Comparison of ENCODE assay signal across 21 mouse cellular contexts in the genomic region with DNA sequence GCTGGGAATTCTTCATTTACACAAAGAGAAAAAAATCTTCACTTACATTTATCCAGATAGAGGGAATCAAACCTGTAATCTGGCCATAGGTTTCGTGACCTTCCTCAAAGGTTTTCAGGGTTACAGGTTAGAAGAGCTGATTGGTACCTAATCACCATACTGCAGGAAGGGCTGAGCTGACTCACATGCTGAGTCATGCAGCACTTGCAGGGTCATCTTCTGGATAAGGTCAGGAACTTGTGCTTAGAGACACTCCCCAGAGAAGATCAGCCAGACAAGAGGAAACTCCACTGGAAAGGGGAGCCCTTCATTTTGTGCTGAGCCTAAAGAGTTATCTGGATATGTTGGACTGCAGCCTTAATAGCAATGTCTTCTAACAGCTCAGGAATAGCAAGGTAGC.
A peak's percentile ranks its signal among the peaks of the same experiment; 100 is the strongest.
DNase-seq lines count a peak whose midpoint lies in the region; TF ChIP-seq lines count a peak whose summit lies in the region.
"Had no signal": no experiment of that assay in that cellular context is flagged by ENCODE, and none has a peak within 500 bp of the region (broad histone marks: within the 10 kb centered on the region; RNA-seq: fewer than 3 reads in every experiment).

No protein-coding gene starts in this region.

- peak; percentile 18 for DNase-seq in heart, adult 11 months
- no peak for DNase-seq in heart, postnatal 36 days
- DNase-seq in R1 (ENCODE audit: low read depth, low spot score), result peak; percentile 21
- DNase-seq in adrenal gland, postnatal 10 days, result peak; percentile 40
- no peak for DNase-seq in midbrain, embryonic 10.5 days (ENCODE audit: low spot score)
- DNase-seq in cerebellum, postnatal 14 days, result no peak
- no peak for DNase-seq in thymus, adult 2 months
- DNase-seq in heart, adult 9 months (ENCODE audit: low spot score in 2 of 2), result no peak
- DNase-seq: cerebellum, adult 11 months; cerebellum, adult 8-10 months; cerebellum, postnatal 25 days; gastrocnemius, postnatal 36 days; heart, adult 18-20 months; heart, postnatal 14 days; kidney, adult 18-20 months had no signal

- intact Hi-C loops in heart, postnatal 36 days (cut with DNase I), result no loop called here

- no peaks in the 10 kb centered on the region for H3K9me3 ChIP-seq in midbrain, embryonic 10.5 days (replicated peaks)
- H3K9me3 ChIP-seq: embryonic facial prominence, embryonic 12.5 days; forebrain, embryonic 15.5 days; heart, embryonic 15.5 days; hindbrain, embryonic 10.5 days; intestine, embryonic 15.5 days had no signal

- no peak overlapping the region for H3K4me3 ChIP-seq in midbrain, embryonic 10.5 days
- no peak overlapping the region for H3K4me3 ChIP-seq in thymus, adult 2 months (ENCODE audit: control insufficient read depth, insufficient read depth, low read length)
- H3K4me3 ChIP-seq: embryonic facial prominence, embryonic 12.5 days; forebrain, embryonic 15.5 days; heart, embryonic 15.5 days; hindbrain, embryonic 10.5 days; intestine, embryonic 15.5 days had no signal

- H3K36me3 ChIP-seq in midbrain, embryonic 10.5 days, result no peaks in the 10 kb centered on the region
- no peaks in the 10 kb centered on the region for H3K36me3 ChIP-seq in thymus, adult 2 months (ENCODE audit: control insufficient read depth, insufficient read depth, low read length)
- H3K36me3 ChIP-seq: embryonic facial prominence, embryonic 12.5 days; forebrain, embryonic 15.5 days; heart, embryonic 15.5 days; hindbrain, embryonic 10.5 days; intestine, embryonic 15.5 days had no signal

- H3K4me1 ChIP-seq in midbrain, embryonic 10.5 days, result no peaks in the 10 kb centered on the region
- H3K4me1 ChIP-seq in thymus, adult 2 months (replicated peaks; ENCODE audit: control insufficient read depth, insufficient read depth, low read length), result no peaks in the 10 kb centered on the region
- H3K4me1 ChIP-seq: embryonic facial prominence, embryonic 12.5 days; forebrain, embryonic 15.5 days; hindbrain, embryonic 10.5 days; intestine, embryonic 15.5 days had no signal

- no peaks in the 10 kb centered on the region for H3K27me3 ChIP-seq in midbrain, embryonic 10.5 days (ENCODE audit: low read depth, poor library complexity, severe bottlenecking)
- no peaks in the 10 kb centered on the region for H3K27me3 ChIP-seq in thymus, adult 2 months (ENCODE audit: control insufficient read depth, insufficient read depth, low read length)
- H3K27me3 ChIP-seq: embryonic facial prominence, embryonic 12.5 days; forebrain, embryonic 15.5 days; heart, embryonic 15.5 days; intestine, embryonic 15.5 days had no signal

- no peak overlapping the region for H3K27ac ChIP-seq in midbrain, embryonic 10.5 days (replicated peaks)
- H3K27ac ChIP-seq in thymus, adult 2 months (ENCODE audit: control insufficient read depth, insufficient read depth, low read length), result no peak overlapping the region
- H3K27ac ChIP-seq: embryonic facial prominence, embryonic 12.5 days; forebrain, embryonic 15.5 days; heart, embryonic 15.5 days; hindbrain, embryonic 10.5 days; hindbrain, embryonic 14.5 days; intestine, embryonic 15.5 days had no signal

- 71% methylated on average over 1 of the region's 1 CpGs for WGBS in midbrain, embryonic 10.5 days
- WGBS in thymus, adult 2 months, result 79% methylated on average over 1 of the region's 1 CpGs

- no peak for TF ChIP-seq CTCF in thymus, adult 2 months (IDR thresholded peaks at IDR 0.05; ENCODE audit: borderline replicate concordance, control insufficient read depth, extremely low read depth, insufficient read depth, low read length, poor library complexity)

- no peak for TF ChIP-seq POLR2A in thymus, adult 2 months (IDR thresholded peaks at IDR 0.05; ENCODE audit: control insufficient read depth, extremely low read depth, insufficient read depth, low read length, poor library complexity)

Comparison
In these comparisons a context has a peak if more than half of its experiments do, and no peak if none do; other contexts are left out.
1. DNase-seq: peak in heart, adult 11 months (single experiment), R1 (single experiment) and adrenal gland, postnatal 10 days (single experiment); none in heart, postnatal 36 days (0 of 2), midbrain, embryonic 10.5 days (single experiment), cerebellum, postnatal 14 days (0 of 2), thymus, adult 2 months (single experiment) and heart, adult 9 months (0 of 2).